Mouse (Mus musculus) cerebral cortex, adult 2 months (tissue): ENCODE data around the gene Dpp7.

Source experiments
- WGBS: fragments of 180-500 bp; shearing (Covaris S2); methylation state at CpG from one replicate; pipeline ENCODE4 v1.1.7; 2018; 5-methylcytosine and 5-hydroxymethylcytosine counted together

Dpp7 gene

GRCm38 (mm10) chr2:25310969-25311368 lies 45.2 kb downstream of the Dpp7 start:
- WGBS: 23% methylated on average over 22 of the region's 22 CpGs

GRCm38 (mm10) chr2:25310180-25310579 lies 46.0 kb downstream of the Dpp7 start:
- 51% methylated on average over 10 of the region's 10 CpGs for WGBS

GRCm38 (mm10) chr2:25305587-25306359 lies 50.4 kb downstream of the Dpp7 start:
- 42% methylated on average over 14 of the region's 14 CpGs for WGBS

- 5% methylated on average over 45 of the region's 45 CpGs for WGBS
Measured at GRCm38 (mm10) chr2:25304657-25305541, 51.3 kb downstream of the Dpp7 start.

- 42% methylated on average over 7 of the region's 7 CpGs for WGBS
Measured at GRCm38 (mm10) chr2:25303931-25304656, 52.1 kb downstream of the Dpp7 start.

GRCm38 (mm10) chr2:25303452-25303851 lies 52.7 kb downstream of the Dpp7 start:
- 63% methylated on average over 3 of the region's 3 CpGs for WGBS
